Mouse (Mus musculus): ENCODE results near the gene Hoxa7. TPM values are rescaled to one million over a fixed set of nuclear protein-coding genes. Genes with fewer than 3 reads are reported as not detected.

Gene Hoxa7
- polyA plus RNA-seq (2014; fragmentation: Illumina TruSeq; extraction: RNeasy Lipid Tissue Mini Kit (QIAGEN cat#74804); ENCODE audit: insufficient read depth, low read depth, low replicate concordance): 5.9 TPM

GRCm38 (mm10) chr6:52221337-52221992 is at the start of gene Hoxa7:
TSS of gene Hoxa7 (minus strand) at chr6:52221854.

GRCm38 (mm10) chr6:52260654-52261575 is 39.3 kb upstream of the Hoxa7 start, which contains the start of gene Hoxa13:
TSS of gene Hoxa13 (minus strand) at chr6:52260880.

GRCm38 (mm10) chr6:52245757-52246142 is 24.1 kb upstream of the Hoxa7 start, which contains the start of gene Hoxa11:
TSS of gene Hoxa11 (minus strand) at chr6:52245810.

DNA sequence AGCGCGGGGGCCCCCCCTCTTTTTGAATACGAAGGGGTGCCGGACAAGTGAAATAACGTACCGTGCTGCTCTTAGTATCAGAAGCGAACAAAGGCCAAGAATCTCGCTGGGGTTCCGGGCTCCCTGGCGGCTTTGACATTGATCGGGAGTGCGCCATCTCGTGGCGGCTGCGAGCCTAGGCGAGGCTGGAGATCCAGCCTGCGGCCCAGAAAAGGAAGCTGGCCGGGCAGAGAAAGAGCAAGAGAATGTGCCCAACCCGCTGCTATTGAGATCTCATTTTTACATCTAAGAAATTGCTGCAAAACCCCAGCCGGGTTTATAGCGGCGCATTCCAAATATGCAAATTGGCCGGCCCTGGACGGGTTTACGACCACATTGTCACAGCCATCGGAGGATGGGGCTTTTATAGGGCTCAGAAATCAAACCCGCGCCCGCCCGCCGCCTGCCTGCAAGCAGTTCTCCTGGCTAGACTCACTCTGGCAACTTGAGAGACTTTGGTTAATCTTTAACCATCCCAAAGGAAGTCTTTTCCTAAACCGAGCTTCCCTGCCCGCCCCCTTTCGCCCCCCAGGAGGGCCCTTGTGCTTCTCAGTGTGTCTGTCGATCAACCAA is 18.8 kb upstream of the Hoxa7 start, which contains the start of gene Hoxa10:
Hoxa10 (minus strand) TSS at position 466 of the 612 bp plus-strand sequence.

DNA sequence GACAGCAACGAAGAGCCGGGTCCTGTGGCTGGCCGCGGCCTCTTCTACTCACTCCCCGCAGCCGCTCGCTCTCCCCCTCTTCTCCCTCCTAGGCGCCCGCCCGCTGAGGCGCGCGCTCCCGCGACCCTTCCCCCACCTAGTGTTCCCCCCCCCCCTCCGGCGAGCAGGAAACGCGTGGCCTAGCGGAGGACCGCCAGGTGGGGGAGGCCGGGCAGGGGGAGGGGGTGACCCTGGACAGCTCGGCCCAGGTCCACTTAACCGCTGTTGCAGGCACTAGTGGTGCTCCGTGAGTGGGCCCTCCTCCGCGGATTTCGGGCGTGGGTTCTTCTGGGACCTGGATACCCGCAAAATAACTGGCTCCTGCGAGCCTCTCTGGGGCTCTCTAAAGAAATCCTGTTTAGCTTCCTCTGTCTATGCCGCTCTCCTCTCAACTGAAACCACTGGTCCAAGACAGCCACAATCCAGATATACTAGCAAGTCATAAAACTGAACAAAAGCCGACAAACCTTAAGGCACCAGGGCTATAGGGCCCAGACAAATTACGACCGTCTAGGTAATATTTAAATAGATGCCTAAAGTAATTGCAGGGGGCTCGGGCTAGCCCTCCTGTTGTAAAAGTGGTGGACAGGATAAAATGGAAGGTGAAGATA is 9.0 kb upstream of the Hoxa7 start, which contains the start of gene Hoxa9:
Hoxa9 (minus strand) TSS at position 574 of the 650 bp plus-strand sequence.

DNA sequence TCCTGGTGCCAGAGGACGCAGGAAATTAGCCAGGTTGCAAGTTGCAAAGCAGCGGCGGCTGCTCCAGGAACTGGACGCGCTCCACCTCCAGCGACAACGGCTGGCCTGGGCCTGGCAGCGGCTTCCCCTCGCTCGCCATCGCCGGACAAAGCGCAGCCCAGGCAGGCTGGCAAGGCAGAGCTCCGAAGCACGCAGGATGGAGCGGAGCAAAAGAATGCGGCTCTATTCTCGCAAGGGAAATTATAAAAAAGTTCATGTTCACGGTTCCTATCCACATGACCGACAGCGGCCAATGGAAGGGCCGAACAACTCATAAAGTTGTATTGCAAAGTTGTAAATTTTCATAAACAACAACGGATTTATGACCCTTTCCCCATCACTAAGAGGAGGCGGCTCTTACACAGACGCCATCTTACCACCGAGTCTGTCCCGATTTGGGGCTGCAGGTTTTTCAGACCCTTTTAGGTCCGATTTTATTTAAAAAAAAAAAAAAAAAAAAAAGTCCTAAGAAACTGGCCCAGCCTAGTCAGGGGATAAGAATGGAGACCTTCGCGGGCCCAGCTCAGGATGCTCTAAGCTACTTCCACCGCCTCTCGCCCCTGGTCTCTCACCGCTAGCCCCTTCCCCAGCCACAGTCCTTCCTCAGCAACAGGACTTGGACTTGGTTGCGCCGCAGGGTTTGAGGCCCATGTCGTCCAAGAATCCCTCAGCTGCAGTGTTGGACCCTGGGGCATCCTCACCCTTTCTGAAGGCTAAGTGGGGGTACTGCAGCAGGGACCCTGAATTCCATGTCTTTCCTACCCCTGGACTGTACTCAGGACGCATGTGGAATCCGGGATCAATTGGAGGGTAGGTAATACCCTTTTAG is 8.3 kb downstream of the Hoxa7 start, which contains the start of the genes Hoxa3 and Gm28308:
Hoxa3 (minus strand) TSS at position 218 of the 868 bp plus-strand sequence.
Gm28308 (minus strand) TSS at position 221 of the 868 bp plus-strand sequence.

DNA sequence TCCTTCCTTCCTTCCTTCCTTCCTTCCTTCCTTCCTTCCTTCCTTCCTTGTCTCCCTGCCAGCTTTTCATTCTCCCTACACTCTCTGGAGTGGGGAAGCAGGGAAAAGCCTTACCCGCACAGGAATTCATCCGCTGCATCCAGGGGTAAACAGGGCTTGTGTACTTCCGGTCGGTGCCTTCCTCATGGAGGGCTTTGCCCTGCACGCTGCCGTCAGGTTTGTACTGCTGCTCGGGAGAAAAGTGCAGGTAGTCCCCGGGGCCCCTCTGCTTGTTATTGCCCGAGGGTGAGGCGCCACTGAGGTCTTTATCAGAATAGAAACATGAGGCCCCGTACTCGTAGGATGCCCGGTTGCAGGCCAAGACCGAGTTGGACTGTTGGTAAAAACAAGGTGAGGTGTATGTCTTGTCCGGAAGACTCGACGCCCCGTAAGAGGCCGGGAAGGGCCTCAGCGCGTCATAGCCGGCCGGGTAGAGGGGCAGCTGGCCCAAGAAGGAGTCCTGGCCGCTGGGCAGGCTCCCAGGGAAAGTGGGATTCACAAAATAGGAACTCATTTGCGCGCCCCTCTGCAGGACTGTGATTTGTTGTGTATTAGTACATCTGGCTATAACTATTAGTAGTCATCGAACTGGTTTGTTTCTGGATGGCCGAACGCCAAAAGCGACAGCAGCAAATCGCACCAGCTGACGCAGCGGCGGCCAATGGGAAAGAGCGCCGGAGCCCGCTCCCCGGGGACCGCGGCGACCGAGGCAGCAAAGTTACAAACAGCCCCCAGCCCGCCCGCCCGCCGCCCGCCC is 13.4 kb downstream of the Hoxa7 start, which contains the start of gene Hoxa6:
Hoxa6 (minus strand) TSS at position 651 of the 796 bp plus-strand sequence.

DNA sequence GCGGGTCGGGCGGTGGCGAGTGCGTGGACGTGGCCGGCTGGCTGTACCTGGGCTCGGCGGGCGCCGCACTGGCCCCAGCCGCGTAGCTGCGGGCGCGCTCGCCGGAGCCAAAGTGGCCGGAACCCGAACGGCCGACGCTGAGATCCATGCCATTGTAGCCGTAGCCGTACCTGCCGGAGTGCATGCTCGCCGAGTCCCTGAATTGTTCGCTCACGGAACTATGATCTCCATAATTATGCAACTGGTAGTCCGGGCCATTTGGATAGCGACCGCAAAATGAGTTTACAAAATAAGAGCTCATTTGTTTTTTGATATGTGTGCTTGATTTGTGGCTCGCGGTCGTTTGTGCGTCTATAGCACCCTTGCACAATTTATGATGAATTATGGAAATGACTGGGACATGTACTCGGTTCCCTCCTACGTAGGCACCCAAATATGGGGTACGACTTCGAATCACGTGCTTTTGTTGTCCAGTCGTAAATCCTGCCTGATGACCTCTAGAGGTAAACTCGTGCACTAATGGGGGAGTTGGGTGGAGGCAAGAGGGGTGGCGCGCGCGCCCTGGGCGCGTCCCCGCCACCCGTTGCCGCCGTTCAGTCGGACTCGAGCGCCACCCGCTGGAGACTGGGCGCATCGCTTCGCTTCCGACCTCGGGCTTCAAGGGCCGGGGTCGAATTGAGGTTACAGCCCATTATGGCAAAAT is 17.5 kb downstream of the Hoxa7 start, which contains the start of gene Hoxa5:
Hoxa5 (minus strand) TSS at position 538 of the 703 bp plus-strand sequence.

DNA sequence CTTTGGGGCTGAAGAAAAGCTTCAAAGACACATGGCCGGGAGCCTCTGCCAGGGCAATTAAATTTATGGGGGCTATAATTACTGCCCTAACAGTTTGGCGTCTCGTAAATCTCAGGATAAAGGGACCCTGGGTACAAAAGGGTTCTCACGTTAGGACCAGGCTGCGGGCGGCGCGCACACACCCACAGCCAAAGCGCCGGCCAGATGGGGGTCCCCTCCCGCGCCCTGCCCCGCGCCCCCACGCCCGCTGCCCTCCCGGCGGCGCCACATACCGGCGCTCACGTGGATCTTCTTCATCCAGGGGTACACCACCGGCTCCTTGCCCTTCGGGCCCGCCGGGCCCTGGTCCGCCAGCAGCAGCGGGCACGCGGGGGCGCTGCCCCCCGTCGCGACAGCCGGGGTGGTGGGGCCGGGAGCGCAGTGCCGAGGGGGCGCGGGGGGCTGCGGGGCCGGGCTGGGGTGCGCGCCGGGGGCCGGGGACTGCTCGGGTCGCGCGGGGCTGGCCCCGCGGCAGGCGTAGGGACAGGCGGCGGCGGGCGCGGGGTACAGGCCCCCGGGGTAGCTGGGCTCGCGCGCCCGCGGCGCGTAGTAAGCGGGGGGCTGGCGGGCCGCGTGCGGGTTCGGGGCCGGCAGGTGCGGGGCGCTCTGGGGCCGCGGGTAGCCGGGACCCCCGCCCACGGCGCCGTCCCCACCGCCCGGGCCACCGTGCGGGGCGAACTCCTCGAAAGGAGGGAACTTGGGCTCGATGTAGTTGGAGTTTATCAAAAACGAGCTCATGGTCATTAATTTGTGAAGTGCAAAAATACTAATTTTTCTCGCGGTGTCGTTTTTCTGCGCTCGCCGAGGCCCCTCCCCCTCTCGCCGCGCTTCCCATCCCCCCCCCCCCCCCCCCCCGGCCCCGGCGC is 30.5 kb downstream of the Hoxa7 start, which contains the start of gene Hoxa4:
Hoxa4 (minus strand) TSS at position 848 of the 905 bp plus-strand sequence.

DNA sequence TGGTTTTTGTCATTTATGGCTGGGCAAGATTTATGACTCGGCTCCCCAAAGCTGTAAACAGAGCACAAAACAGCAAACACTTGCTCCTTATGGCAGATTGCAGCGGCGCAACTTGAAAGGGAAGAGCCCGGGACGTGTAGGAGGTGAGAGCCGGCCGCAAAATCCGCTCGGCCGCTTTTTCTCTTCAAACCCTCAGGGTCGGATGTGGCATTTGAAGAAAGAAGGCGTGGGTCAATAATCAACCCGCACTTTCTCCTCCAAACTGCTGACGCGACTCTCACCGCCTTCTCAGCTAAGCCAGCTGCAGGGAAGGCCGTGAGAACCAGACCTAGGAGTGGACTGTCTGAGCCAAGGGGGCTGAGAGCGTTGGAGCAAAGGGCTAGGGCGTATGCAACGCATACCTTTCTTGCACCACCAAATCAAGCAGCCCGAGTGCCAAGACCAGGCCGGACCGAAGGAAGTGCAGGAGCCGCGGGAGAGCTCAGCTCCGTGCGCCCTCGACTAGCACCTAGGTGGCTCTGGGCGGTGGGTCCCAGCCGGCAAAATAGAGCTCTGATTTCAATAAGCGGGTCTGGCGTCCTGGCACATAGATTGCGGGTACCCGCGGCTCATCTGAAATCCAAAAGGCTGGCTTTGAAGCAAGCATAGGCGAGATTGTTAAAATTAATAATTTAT is 44.5 kb downstream of the Hoxa7 start, which contains the start of gene 5730596B20Rik:
5730596B20Rik (plus strand) TSS at position 438 of the 675 bp plus-strand sequence.

DNA sequence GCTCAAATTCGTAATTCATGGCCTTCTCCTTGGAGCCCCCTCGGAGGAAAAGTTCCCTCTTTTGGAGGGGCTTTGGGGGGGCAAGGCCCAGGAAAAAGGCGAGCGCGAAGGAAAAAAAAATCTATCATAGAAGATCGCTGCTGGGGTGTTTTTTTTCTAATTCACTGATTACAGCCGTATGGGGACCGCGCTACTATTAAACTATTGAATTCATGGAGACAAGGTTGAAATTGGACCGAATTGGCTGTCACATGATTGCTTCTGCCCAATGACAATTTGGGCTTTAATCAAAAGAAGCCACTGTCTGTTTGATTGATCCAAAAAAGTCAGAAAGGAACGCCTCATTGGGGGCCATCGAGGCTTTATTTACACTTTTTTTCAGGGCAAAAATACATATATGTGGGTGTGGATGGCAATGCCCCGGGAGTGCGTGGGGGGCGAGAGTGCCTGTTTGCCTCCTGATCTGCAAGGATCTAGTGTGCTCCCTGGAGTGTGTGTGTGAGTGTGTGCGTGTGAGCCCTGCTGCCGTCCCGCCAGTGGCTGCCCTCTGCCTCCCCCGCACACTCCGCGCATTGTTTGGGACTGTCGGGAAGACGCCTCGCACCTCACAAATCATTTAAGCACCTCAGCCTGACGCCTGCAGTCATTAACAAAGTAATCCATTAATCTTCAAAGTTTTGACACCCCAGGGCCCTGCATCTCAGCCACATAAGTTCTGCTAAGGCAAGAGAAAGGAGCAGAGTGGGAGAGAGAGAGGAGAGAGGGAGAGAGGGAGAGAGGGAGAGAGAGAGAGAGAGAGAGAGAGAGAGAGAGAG is 56.8 kb downstream of the Hoxa7 start, which contains the start of gene Hoxa2:
Hoxa2 (minus strand) TSS at position 206 of the 815 bp plus-strand sequence.

Other genes with a start within 250 kb of the Hoxa7 start
- 57.1 TPM for gene Skap2, start 209.3 kb downstream of the Hoxa7 start, polyA plus RNA-seq (2014; fragmentation: Illumina TruSeq; extraction: RNeasy Lipid Tissue Mini Kit (QIAGEN cat#74804); ENCODE audit: insufficient read depth, low read depth, low replicate concordance)
- 1.4 TPM for gene Hoxa1, start 63.5 kb downstream of the Hoxa7 start, polyA plus RNA-seq (2014; fragmentation: Illumina TruSeq; extraction: RNeasy Lipid Tissue Mini Kit (QIAGEN cat#74804); ENCODE audit: insufficient read depth, low read depth, low replicate concordance)
- gene Hoxa2, start 57.0 kb downstream of the Hoxa7 start, polyA plus RNA-seq (2014; fragmentation: Illumina TruSeq; extraction: RNeasy Lipid Tissue Mini Kit (QIAGEN cat#74804); ENCODE audit: insufficient read depth, low read depth, low replicate concordance): 3.1 TPM
- 0.45 TPM for gene 5730596B20Rik, start 44.4 kb downstream of the Hoxa7 start, polyA plus RNA-seq (2014; fragmentation: Illumina TruSeq; extraction: RNeasy Lipid Tissue Mini Kit (QIAGEN cat#74804); ENCODE audit: insufficient read depth, low read depth, low replicate concordance)
- gene Hoxa4, start 30.1 kb downstream of the Hoxa7 start, polyA plus RNA-seq (2014; fragmentation: Illumina TruSeq; extraction: RNeasy Lipid Tissue Mini Kit (QIAGEN cat#74804); ENCODE audit: insufficient read depth, low read depth, low replicate concordance): 5.2 TPM
- gene Hoxa5, start 17.3 kb downstream of the Hoxa7 start, polyA plus RNA-seq (2014; fragmentation: Illumina TruSeq; extraction: RNeasy Lipid Tissue Mini Kit (QIAGEN cat#74804); ENCODE audit: insufficient read depth, low read depth, low replicate concordance): 27.9 TPM
- gene Hoxa6, start 13.1 kb downstream of the Hoxa7 start, polyA plus RNA-seq (2014; fragmentation: Illumina TruSeq; extraction: RNeasy Lipid Tissue Mini Kit (QIAGEN cat#74804); ENCODE audit: insufficient read depth, low read depth, low replicate concordance): not detected
- 4.2 TPM for gene Hoxa3, start 8.5 kb downstream of the Hoxa7 start, polyA plus RNA-seq (2014; fragmentation: Illumina TruSeq; extraction: RNeasy Lipid Tissue Mini Kit (QIAGEN cat#74804); ENCODE audit: insufficient read depth, low read depth, low replicate concordance)
- 0.42 TPM for gene Gm28308, start 8.5 kb downstream of the Hoxa7 start, polyA plus RNA-seq (2014; fragmentation: Illumina TruSeq; extraction: RNeasy Lipid Tissue Mini Kit (QIAGEN cat#74804); ENCODE audit: insufficient read depth, low read depth, low replicate concordance)
- gene Hoxa9, start 9.2 kb upstream of the Hoxa7 start, polyA plus RNA-seq (2014; fragmentation: Illumina TruSeq; extraction: RNeasy Lipid Tissue Mini Kit (QIAGEN cat#74804); ENCODE audit: insufficient read depth, low read depth, low replicate concordance): not detected
- gene Hoxa10, start 19.0 kb upstream of the Hoxa7 start, polyA plus RNA-seq (2014; fragmentation: Illumina TruSeq; extraction: RNeasy Lipid Tissue Mini Kit (QIAGEN cat#74804); ENCODE audit: insufficient read depth, low read depth, low replicate concordance): not detected
- gene Hoxa11, start 24.0 kb upstream of the Hoxa7 start, polyA plus RNA-seq (2014; fragmentation: Illumina TruSeq; extraction: RNeasy Lipid Tissue Mini Kit (QIAGEN cat#74804); ENCODE audit: insufficient read depth, low read depth, low replicate concordance): not detected
- not detected for gene Hoxa13, start 39.0 kb upstream of the Hoxa7 start, polyA plus RNA-seq (2014; fragmentation: Illumina TruSeq; extraction: RNeasy Lipid Tissue Mini Kit (QIAGEN cat#74804); ENCODE audit: insufficient read depth, low read depth, low replicate concordance)
- gene Evx1, start 91.6 kb upstream of the Hoxa7 start, polyA plus RNA-seq (2014; fragmentation: Illumina TruSeq; extraction: RNeasy Lipid Tissue Mini Kit (QIAGEN cat#74804); ENCODE audit: insufficient read depth, low read depth, low replicate concordance): not detected

All from lung, adult 10 weeks (tissue).